Mouse (Mus musculus): Measurements from ENCODE around the gene Syngr1.

Gene Syngr1

DNA sequence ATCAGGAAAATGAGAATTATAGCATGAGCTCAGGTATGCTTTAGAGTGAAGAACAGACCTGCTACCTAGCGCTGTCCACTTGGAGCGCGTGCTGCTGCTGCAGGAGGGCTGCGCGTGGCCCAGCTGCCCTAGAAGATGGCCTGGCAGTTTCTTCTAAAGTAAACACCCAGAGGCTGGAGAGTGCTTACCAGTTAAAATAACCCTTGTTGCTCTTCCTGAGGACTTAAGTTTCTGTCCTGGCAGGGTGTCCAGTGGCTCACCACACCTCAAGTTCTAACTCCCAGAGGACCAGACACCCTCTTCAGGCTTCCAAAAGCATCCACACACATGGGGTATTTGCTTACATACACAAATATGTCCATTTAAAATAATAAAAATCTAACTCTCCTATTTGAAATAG is 54.3 kb downstream of the Syngr1 start:
- DNase-seq (ENCODE audit: low read depth, low spot score) = no peak

DNA sequence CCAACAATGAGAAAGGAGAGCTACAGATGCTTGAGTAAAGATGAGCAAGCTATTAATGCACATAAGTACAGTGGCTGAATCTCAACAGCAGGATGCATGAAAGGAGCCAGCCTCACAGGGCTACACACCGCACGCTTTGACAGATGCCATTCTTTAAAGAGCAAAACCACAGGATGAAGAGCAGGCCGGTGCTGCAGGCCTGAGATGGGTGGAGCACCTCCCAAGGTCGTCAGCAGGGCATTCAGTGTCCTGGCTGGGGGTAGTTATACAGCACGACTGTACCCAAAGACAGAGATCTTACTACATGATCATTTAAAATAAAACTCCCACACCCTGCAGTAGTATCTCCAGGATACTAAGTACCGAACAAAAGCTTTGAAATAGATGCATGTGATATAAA is 55.0 kb downstream of the Syngr1 start:
- DNase-seq (ENCODE audit: low read depth, low spot score) = peak; percentile 44

DNA sequence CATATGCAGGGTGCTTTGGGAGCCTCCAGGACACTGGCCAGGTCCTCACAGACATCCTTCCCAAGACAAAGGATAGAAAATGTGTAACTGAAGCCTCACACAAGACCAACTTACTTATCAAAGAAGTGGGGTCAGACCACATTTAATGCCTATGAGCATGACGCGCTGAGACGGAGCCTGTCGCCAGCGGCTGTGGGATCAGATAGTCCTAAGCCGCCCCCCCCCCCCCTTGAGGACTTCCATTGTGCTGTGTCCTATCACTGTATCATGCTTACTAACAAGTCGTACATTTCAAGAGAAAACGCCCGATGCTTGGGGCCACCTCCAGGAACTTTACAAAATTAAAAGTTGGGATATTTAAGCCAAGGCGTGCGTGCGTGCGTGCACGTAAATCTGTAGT is 56.0 kb downstream of the Syngr1 start:
- no peak for DNase-seq (ENCODE audit: low read depth, low spot score)

DNA sequence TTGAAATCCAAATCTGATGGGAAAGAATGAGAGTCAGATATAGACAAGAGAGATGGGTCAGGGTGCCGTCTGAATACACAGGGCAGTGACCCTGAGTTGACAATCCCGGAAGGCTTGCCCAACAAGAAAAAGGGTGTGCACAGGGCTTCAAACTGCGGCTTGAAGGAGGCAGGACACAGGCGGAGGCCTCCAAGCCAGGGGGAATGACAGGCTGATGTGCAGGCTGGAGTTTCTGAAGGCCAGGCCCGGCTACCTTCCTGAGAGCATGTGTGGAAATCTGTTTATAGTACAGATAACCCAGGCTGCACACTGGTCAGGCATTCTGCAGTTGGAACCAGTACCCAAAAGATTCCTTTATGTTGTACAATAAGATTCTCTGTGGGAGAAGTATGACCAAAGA is 56.4 kb downstream of the Syngr1 start:
- DNase-seq (ENCODE audit: low read depth, low spot score) = no peak

DNA sequence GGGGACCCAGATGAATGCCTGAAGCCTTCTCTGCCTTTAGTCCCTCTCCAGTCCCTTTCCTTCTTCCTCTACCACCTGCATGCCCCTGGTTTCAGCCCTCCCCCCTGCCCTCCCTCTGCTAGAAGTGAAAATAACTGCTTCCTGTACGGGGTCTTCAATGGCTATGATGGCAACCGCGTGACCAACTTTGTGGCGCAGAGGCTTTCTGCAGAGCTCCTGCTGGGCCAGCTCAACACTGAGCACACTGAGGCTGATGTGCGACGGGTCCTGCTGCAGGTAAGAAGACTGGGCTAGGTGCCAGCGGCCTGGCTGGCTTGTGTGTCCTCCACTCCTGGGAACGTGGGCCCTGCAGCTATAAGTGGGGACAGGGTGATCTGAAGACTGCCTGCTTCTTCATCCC is 57.4 kb downstream of the Syngr1 start:
- no peak for DNase-seq (ENCODE audit: low read depth, low spot score)

DNA sequence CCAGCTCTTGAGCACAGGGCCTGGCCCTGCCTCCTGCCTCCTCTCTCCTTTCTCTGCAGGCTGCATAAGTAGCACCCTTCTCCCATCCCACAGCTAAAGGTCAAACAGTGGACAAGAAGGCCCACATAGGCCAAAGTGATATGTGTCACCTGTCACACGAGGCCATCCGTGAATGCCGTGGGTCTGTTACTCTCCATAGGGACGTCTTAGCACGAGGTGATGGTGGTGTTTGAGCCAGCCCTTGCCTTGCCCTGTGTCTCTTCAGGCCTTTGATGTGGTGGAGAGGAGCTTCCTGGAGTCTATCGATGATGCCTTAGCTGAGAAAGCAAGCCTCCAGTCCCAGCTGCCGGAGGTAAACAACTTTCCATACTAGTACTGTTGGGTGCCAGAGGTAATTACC is 58.4 kb downstream of the Syngr1 start:
- DNase-seq (ENCODE audit: low read depth, low spot score) = no peak

DNA sequence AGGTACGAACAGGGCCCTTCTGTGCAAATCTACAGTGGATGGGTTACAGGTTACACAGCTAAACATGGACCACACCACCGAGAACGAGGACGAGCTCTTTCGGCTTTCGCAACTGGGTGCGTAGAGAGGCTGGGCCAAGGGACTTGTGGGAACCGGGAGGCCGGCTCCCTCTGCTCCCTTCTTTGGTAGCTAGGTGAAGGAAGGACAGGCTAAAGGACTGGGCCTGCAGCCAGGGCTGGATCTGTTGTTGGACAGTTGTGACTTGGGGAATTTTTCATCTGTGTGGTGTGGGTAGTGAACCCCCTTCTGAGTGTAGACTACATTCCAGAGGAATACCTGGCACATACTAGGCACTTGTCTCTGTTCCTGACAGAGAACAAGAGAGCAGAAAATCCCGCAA is 61.5 kb downstream of the Syngr1 start:
- no peak for DNase-seq (ENCODE audit: low read depth, low spot score)

DNA sequence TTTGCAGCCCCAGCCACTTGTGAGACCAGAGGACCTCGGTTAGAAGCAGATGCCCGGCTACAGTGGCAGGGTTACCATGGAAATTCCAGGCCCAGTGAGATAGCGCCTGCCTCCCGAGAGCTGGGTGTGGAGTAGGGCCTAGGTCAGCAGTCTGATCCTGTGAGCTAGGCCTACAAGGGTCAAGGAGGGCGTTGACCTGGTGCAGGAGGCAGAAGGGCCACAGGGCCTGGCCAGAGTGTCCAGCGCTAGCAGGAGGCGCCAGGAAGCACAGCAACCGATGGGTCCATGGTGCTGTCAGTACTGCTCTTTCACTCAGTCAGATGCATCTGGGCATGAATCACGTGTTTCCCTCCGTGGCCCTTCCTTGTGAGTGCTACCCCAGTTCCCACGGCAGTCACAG is 62.6 kb downstream of the Syngr1 start:
- DNase-seq (ENCODE audit: low read depth, low spot score) = no peak

DNA sequence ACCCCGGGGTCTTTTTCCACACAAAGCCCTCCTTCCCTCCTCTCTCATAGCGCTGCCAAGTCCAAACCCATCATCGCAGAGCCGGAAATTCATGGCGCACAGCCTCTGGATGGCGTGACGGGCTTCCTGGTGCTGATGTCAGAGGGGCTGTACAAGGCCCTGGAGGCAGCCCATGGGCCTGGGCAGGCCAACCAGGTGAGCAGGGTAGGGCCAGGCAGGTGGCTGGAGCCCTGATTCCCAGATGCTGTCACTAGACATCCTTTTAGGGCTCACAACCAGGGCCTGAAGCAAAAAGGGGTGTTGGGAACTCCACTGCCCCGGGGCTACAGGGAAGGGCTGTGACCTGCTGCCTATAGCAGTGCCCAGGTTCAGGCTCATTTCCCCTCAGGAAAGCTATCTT is 64.6 kb downstream of the Syngr1 start:
- no peak for DNase-seq (ENCODE audit: low read depth, low spot score)

DNA sequence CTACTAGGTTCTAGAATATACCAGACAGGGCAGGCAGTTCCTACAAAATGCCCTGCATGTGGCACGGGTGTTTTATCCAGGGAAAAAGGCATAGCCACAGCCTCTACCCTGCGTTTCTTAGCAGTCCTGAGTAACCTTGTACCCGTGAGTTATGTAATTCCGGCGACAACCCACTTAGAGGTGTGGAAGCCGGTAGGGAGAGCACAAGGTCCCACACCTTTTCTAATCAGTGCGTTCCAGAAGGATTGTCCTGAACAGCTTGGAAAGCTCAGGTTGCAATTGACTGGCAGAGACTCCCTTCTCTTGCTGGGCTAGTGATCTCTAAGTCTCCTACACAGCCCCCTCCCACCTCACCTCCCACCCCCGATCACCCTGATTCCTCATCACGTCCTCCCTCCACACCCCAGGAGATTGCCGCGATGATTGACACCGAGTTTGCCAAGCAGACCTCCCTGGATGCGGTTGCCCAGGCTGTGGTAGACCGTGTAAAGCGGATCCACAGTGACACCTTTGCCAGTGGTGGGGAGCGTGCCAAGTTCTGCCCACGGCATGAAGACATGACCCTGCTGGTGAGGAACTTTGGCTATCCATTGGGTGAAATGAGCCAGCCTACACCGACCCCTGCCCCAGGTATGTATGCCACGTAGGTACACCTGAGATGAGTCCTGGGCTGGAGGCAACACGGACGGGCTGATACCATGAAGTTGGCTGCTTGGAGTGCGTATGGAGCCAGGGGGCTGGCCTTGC is 66.2 kb downstream of the Syngr1 start:
- DNase-seq (ENCODE audit: low read depth, low spot score) = no peak

DNA sequence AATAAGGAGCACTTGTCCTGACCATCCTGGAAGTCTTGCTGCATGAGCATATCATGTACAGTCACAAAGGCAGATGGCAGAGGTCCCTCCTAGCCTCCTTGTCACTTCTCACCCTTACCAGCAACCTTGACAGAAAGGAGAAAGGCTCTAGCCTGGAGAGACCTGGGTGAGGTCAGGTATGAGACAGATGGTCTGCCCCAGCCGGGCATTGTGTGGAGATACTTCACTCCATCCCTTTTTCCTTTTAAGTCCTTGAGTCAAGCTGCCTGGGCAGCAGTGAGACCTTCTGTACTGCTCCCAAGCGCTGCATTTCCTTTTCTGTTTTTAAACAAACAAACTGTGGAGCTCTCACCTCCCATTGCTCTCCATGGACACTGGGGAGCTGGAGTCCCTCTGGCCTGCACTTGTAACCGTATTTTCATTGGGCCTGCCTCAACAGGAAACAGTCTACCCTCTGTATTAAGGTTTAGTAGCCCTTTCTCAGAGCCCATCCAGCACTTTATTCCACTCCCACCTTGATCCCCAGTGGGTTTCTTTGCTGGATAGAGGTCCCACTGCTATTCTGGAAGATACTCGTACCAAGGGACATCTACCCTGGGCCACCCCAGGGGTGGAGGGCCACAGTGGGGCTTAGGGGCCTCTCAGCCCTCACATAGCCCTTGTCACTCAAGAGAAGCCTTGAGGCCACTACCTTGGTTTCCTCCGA is 67.0 kb downstream of the Syngr1 start:
- no peak for DNase-seq (ENCODE audit: low read depth, low spot score)

DNA sequence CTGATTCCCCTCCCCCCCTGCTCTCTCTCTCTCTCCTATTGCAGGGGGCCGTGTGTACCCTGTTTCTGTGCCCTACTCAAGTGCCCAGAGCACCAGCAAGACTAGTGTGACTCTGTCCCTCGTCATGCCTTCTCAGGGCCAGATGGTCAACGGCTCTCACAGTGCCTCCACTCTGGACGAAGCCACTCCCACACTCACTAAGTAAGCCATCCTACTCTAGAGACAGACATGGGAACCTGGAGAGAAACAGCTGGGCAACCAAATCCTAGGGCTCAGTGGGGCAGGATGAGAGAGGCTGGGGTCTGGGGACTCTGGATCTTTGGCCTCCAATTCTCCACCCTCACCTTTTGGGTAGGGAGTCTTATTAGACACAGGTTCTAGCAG is 67.6 kb downstream of the Syngr1 start:
- DNase-seq (ENCODE audit: low read depth, low spot score) = no peak

DNA sequence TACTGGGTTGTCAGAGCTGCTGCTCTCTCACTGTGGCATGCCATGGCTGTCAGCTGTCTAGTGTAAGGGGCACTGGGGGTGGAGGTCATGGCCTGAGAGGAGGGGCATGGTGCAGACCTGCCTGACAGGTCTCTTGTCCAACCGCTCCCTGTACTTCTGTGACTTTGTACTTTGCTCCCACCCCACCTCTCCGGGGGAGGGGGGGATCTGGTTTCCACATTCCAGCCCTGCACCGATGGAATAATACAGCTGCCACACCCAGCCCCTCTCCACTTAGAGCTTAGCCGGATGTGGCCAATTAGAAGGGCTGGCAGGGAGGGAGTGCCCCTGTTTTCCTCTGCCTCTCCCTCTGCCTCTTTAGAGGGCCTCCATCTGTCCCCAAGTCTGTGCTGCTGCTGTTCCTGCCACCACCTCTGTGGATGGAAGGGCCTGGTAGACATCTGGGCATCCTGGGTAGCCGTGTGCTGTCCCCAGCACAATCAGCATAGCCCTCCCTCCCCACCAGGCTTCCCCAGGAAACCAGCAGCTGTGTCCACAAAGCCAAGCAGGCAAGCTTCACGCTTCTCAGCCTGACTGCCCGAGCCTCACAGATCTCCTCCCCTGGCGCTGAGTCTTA is 68.3 kb downstream of the Syngr1 start:
- peak; percentile 89 for DNase-seq (ENCODE audit: low read depth, low spot score)

DNA sequence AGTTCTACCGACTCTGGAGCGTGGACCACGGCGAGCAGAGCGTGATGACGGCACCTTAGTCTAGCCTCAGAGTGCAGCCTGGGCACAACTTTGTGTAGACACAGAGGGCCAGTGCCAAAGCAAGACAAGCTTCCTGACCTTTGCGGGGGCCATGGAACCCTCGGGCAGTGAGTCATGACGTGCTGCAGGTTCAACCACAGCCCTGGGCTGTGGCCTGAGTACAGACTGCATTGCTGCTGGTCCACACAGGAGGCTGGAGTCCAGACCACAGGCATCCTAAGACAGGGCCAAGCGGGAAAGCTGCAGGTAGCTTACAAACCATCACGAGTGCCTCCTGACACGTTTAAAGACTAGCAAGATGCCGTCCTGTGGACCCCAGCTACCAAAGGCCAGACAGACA is 69.1 kb downstream of the Syngr1 start:
- no peak for DNase-seq (ENCODE audit: low read depth, low spot score)

DNA sequence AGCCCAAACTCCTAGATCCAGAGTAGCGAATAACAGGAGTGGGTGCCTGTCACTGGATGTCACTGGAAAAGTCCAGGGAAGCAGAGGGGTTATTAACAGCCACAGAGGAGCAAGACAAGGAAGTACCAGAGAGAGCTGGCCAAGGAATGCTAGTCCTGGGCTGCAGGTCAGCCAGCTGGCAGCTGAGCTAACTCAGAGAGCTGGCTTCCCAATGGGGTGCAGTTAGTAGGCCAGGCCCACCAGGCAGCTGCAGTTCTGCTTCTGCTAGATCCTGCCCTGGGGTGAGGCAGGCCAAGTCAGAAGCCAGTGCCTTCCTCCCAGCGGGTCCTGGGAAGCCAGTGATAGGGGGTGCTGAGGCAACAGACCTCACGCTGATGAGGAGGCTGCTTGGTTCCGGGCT is 69.6 kb downstream of the Syngr1 start:
- no peak for DNase-seq (ENCODE audit: low read depth, low spot score)

DNA sequence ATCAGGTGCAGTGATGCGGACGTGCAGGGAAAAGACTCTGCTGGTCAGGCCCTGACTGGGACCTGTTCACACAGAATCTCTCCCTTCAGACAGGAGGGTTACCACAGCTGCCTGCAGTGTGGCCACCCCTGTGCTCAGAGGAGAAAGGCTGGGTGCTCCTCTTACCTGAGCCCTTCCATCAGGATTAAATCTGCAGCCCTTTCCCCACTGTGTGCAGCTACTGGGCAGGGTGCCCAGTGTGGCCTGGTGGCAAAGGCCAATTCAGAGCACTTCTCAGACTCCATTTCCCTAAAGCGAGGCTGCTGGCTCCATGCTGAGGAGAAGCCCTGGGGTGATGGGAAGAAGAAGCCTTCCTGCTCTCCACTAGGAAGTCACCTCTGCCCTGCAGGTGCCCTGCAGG is 70.1 kb downstream of the Syngr1 start:
- no peak for DNase-seq (ENCODE audit: low read depth, low spot score)

DNA sequence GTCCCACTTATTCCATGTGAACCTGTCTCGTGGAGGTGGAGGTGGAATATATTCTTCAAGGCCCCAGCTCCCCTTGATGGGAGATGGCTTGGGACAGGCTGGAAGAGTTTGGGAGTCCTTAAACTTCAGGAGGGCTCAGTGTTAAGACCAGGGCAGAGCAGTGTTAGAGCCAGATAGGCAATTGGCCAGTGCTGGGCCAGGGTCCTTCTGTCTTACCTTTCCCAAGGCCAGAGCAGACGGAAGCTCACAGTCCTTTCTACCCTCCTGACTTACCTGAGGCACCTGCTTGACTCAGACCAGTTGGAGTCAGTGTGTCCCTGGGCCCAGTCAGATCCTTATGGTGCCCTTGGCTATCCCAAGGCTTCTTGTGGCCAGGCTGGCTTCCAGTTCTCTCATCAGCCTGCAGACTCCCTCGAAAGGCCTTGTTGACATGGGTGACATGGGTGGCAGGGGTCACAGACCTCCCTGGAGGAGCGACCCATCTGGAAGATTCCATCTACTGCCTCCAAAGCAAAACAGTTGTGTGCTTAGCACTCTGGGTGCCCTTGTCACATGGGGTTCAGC is 71.3 kb downstream of the Syngr1 start:
- no peak for DNase-seq (ENCODE audit: low read depth, low spot score)

DNA sequence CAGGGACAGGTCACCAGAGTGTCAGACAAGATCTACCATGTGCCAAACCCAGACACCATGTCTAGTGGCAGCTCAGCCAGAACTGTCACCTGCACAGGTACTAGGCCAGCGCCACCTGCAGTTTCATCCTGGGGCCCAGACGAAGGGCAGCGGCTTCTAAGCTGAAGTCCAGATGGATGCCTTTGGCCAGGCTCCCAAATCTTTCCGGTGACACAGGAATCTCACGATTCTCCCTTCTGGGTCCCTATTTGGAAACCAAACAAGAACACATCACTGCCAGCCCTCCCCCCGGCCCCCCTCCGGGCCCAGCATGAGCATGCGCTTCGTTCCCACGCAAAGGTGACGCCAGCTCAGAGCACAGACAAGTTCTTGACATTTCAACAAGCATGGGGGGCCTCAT is 72.1 kb downstream of the Syngr1 start:
- no peak for DNase-seq (ENCODE audit: low read depth, low spot score)

DNA sequence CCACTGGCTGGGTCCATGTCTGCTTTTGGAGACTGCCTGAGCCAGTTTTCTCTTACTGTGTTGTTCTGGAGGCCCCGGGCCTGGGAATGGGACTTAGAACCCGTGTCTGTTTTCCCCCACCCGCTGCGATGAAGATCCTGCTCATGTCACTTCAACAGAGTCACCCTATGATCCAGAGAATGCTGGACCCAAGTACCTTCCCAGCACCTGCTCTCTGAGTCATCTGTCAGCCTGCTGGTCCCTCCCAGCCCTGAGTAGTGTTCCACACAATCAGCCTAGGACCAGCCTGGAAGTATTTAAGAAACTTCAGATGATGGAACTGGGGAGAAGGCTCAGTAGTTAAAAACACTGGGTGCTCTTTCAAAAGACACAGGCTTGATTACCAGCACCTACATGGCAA is 72.6 kb downstream of the Syngr1 start:
- DNase-seq (ENCODE audit: low read depth, low spot score) = no peak

DNA sequence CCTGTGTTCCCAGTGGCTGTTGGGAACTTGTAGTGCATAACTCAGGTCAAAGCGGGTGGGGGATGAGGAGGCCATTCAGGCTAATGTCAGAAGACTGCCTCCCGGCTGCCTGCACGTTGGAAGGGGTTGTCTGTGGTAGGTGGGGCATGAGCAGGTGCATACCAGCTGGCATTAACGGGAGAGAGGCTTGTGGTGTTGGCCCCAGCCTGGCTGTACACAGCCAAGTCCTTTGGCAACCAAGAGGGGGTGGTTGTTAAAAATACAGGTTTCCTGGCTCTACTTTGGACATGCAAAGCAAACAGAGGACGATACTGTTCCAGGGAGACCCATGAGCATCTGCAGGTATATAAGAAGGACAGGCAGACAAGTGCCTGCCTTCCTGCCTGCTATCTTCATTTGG is 74.3 kb downstream of the Syngr1 start:
- DNase-seq (ENCODE audit: low read depth, low spot score) = no peak
